Mouse (Mus musculus): ENCODE data around the gene Tprn.

Tprn gene

GRCm38 (mm10) chr2:25262291-25262767 lies at the start of gene Tprn:
Gene Tprn, plus strand, starts transcription at chr2:25262618.
- peak; percentile 96 to 98 for DNase-seq (ENCODE audit: low spot score in 2 of 2)

GRCm38 (mm10) chr2:25213266-25213865 lies 49.1 kb upstream of the Tprn start:
- DNase-seq (ENCODE audit: low spot score in 2 of 2), result no peak

- DNase-seq (ENCODE audit: low spot score in 2 of 2), result no peak
These were observed 48.0 kb upstream of the Tprn start, which contains the start of gene Stpg3 for GRCm38 (mm10) chr2:25214444-25214843. Gene Stpg3, minus strand, starts transcription at chr2:25214637.

- no peak for DNase-seq (ENCODE audit: low spot score in 2 of 2)
These were observed 44.8 kb upstream of the Tprn start for GRCm38 (mm10) chr2:25217666-25218065.

- DNase-seq (ENCODE audit: low spot score in 2 of 2), result no peak
These were observed 44.0 kb upstream of the Tprn start, which contains the start of gene Fam166a for GRCm38 (mm10) chr2:25218445-25218844. Gene Fam166a, plus strand, starts transcription at chr2:25218745.

GRCm38 (mm10) chr2:25221331-25221772 lies 41.1 kb upstream of the Tprn start:
- no peak for DNase-seq (ENCODE audit: low spot score in 2 of 2)

GRCm38 (mm10) chr2:25223681-25224491 lies 38.5 kb upstream of the Tprn start:
- peak; percentile 84 to 86 for DNase-seq (ENCODE audit: low spot score in 2 of 2)

- no peak for DNase-seq (ENCODE audit: low spot score in 2 of 2)
These were observed 38.0 kb upstream of the Tprn start, which contains the start of gene Tubb4b for GRCm38 (mm10) chr2:25224492-25224765. Gene Tubb4b, minus strand, starts transcription at chr2:25224702.

GRCm38 (mm10) chr2:25224766-25225752 lies 37.4 kb upstream of the Tprn start:
- peak; percentile 100 for DNase-seq (ENCODE audit: low spot score in 2 of 2)

GRCm38 (mm10) chr2:25225811-25226379 lies 36.5 kb upstream of the Tprn start:
- no peak for DNase-seq (ENCODE audit: low spot score in 2 of 2)

GRCm38 (mm10) chr2:25226864-25227263 lies 35.6 kb upstream of the Tprn start:
- no peak for DNase-seq (ENCODE audit: low spot score in 2 of 2)

GRCm38 (mm10) chr2:25227406-25227805 lies 35.0 kb upstream of the Tprn start:
- no peak for DNase-seq (ENCODE audit: low spot score in 2 of 2)

GRCm38 (mm10) chr2:25228431-25228889 lies 34.0 kb upstream of the Tprn start:
- DNase-seq (ENCODE audit: low spot score in 2 of 2), result peak; percentile 90 to 92

- no peak for DNase-seq (ENCODE audit: low spot score in 2 of 2)
These were observed 33.4 kb upstream of the Tprn start for GRCm38 (mm10) chr2:25228995-25229530.

- DNase-seq (ENCODE audit: low spot score in 2 of 2), result no peak
These were observed 32.8 kb upstream of the Tprn start for GRCm38 (mm10) chr2:25229582-25229981.

GRCm38 (mm10) chr2:25230581-25230980 lies 31.8 kb upstream of the Tprn start:
- DNase-seq (ENCODE audit: low spot score in 2 of 2), result no peak

GRCm38 (mm10) chr2:25231038-25231437 lies 31.4 kb upstream of the Tprn start:
- DNase-seq (ENCODE audit: low spot score in 2 of 2), result no peak

GRCm38 (mm10) chr2:25233421-25233820 lies 29.0 kb upstream of the Tprn start:
- DNase-seq (ENCODE audit: low spot score in 2 of 2), result no peak

GRCm38 (mm10) chr2:25234050-25234449 lies 28.4 kb upstream of the Tprn start, which contains the start of gene Slc34a3:
Gene Slc34a3, minus strand, starts transcription at chr2:25234364.
- no peak for DNase-seq (ENCODE audit: low spot score in 2 of 2)

- no peak for DNase-seq (ENCODE audit: low spot score in 2 of 2)
These were observed 27.7 kb upstream of the Tprn start for GRCm38 (mm10) chr2:25234551-25235220.

Measured in heart, adult 9 months (tissue).